Mouse (Mus musculus) spleen, adult 18-20 months (tissue): ENCODE measurements around the gene Hacl1.

Experiments
- DNase-seq, 2 experiments: peaks; one replicate each; pipeline ENCODE4 v3.0.0; 2022; ENCODE audit warnings: mixed read lengths in 2 of 2

The Hacl1 gene

DNA sequence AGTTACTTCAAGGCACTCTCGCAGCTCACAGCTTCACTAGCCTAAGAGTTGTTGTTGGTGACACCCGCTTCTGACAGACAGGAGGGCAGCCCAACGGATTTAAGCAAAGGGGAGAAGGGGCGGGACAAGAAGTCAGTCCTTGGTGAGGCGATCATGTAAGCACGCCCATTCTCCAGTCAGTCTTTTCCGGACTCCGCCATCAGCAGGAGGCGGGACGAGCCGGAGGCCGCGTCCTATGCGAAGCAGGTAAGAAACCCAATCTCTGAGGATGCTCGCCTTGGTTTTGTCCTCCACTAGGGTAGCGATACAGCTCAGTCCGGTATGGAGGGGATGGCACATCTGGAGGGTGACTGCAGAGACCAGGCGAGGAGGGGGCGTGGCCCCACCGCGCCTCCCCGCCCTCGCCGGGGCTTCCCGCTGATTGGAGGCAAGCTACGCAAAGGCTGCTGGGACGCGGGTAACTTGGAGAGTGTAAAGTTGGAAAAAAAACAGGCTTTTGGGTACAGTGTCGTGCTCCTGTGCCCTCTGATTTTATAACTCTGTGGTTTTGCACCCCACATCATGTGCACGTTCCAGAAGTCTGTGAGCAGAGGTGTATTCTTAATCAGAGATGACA lies at the start of gene Hacl1, which contains the start of gene Btd:
Gene Hacl1 (minus strand): TSS at position 397 of the 616 bp plus-strand sequence.
Gene Btd (plus strand): TSS at position 139 of the 616 bp plus-strand sequence.
- peak; percentile 78 to 79 for DNase-seq

DNA sequence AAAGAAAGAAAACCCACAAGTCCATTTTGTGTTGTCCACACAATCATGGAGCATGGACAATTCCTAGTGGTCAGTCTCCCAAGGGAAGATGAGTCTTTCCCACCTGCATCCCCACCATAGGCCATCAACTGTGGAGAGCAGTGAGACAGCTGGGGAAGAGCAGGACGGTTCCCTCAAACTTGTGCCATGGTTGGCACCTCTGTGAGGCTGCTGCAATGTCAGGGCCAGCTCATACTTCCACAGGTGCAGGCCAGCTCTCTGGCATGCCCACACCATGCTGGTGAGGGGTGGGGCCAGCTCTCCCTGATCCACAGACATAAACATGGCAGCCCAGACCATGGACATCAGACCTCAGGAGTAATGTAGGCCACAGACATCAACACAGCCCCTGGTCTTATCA lies 45.1 kb upstream of the Hacl1 start:
- DNase-seq: no peak

DNA sequence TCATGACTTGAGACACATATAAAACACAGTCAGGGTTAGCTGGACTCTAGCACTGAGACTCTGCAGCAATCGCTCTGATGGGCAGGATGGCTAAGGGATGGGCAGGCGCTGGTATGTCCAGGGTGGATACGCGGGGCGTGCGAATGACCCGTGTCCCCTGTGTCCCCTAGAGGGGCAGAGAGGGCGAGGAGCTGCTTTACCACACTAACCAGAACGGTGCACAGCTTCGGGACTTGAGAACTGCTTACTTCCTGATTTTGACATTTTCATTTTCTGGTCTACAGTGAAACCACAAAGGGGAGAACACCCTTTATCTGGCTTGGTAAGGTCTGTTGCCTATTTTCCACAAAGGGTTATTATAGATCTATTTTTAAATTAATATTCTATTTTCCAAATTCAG lies 44.6 kb upstream of the Hacl1 start:
- peak; percentile 56 to 64 for DNase-seq

DNA sequence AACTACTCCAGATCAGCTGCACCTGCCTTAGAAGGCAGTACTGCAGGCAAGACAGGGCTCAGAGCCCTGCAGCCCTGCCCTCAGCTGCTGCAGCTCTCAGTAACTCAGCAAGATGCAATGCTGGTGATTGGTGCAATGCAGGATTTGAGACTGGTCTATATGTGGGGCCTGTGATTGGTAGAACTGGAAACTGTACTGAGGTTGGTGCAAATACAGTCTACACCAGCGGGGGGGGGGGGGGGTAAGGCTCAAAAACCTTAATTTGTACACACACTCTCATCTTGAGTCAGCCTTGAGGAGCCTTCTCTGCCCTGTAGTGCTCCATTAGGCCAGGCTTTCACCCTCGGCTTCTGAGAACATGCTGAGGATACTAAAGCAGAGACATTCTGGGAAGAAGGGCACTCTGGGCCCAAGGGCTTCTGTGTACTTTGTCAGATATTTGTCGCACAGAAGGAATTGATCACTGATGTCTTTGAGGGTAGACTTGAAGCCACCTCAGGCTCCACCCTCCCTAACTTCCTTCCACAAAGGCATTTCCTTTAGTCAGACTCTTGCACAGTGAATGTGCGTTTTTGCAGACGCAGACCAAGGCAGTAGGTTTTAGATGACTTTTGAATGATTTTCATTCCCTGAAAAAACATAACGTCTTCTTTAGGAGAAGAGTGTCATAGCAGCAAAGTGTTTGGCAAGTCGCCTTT lies 43.4 kb upstream of the Hacl1 start:
- no peak for DNase-seq

DNA sequence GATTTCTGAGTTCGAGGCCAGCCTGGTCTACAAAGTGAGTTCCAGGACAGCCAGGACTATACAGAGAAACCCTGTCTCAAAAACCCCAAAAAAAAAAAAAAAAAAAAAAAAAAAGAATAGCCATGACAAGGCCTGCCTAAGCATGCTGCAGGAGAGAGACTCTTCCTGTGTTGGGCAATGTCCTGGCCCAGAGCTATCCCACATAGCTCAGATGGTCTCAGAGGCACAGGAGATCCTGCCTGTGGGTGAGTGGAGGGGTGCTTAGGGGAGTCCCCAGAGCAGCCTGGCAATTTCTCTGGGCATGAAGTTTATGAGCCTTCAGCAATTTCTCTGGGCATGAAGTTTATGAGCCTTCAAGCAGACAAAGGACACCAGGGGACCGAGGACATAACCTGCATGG lies 42.5 kb upstream of the Hacl1 start:
- DNase-seq: no peak

DNA sequence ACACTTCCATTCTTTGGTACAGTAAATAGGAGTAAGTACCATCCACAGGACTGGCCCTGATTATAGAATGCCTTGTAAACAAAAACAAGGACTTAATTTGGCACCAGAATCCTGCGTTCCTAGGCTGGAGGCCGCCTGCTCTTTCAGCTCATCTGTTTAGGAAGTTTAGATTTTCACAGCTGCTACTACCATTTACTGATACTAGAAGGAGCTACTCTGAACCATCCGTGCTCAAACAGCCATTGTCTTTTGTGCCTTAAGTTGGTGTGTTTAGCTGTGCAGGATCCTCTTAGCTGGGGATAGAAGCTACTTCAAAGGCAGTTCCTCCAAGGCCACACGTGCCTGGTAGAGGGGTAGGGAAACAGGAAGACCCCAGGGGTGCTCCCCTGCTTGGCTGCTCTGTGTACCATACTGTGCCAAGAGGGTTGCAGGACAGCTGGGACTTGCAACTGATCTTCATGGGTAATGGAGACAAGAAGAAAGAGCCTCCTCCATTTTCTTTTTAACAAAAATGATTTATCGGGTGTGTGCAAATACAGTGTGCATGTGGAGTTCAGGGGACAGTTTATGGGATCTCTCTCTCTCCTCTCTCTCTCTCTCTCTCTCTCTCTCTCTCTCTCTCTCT lies 41.0 kb upstream of the Hacl1 start:
- DNase-seq: no peak

DNA sequence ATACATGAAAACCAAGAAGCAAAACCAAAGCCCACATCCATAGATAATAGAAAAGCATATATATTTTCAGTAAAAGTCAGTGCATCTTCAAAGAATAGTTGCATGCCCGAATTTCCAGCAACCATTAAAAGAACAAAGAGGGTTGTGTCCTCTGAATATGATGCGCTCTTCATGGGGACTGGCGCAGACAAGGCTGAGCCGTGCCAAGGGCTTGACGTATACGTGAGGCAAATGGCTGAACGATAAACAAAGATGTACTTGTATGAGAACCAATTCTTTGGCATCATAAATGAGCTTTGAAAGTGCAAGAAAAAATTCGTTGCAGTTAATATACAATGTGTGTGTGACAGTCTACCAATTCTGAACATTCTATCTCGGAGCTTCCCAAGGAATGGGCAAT lies 40.2 kb upstream of the Hacl1 start:
- no peak for DNase-seq

DNA sequence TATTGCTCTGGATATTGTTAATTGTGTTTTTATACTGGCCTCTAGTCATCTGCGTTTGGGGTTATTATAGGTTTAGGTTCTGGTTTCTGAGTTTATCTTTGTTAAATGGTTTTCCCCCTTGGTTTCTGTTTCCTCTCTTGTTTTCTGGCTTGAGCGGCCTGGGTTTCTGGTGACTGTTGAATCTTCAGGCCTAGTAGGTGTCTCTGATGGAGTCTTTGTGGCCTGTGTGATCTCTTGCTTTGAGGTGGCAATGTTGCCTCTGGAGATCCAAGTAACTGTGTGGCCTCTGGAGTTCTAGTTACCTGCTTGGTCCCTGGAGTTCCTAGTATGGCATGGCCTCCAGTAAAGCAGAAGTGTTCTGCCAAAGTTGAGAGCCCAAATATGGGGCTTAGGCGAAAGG lies 39.6 kb upstream of the Hacl1 start:
- peak in 1 of 2 experiments; percentile 20 for DNase-seq

DNA sequence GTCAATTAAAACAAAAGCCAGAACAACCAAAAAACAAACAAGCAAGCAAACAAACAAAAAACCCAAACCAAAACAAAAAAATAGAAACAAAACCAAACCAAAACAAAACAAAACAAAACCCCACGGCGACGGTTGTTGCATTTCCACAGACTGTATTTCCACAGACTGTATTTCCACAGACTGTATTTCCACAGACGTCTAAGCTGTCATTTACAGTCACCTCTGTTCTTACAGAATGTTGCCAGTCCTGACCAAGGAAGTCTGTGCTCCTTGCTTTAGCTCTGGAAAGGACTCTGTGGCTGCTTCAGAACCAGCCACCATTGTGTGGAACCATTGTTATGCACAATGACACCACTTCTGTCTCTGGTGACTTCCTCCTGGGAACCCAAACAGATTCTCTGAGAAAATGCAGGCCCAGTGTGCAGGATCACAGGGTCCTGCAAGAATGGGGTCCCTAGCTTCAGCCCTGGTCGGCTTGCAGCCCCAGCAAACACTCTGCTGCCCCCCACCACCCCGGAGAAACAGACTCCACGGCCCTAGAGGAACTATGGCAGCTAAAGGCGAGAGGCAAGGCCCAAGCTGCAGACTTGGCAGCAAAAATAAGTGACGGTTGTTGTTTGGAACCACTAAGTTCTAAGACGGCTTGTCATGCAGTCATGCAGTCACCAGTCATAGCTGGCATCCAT lies 30.7 kb upstream of the Hacl1 start:
- no peak for DNase-seq

DNA sequence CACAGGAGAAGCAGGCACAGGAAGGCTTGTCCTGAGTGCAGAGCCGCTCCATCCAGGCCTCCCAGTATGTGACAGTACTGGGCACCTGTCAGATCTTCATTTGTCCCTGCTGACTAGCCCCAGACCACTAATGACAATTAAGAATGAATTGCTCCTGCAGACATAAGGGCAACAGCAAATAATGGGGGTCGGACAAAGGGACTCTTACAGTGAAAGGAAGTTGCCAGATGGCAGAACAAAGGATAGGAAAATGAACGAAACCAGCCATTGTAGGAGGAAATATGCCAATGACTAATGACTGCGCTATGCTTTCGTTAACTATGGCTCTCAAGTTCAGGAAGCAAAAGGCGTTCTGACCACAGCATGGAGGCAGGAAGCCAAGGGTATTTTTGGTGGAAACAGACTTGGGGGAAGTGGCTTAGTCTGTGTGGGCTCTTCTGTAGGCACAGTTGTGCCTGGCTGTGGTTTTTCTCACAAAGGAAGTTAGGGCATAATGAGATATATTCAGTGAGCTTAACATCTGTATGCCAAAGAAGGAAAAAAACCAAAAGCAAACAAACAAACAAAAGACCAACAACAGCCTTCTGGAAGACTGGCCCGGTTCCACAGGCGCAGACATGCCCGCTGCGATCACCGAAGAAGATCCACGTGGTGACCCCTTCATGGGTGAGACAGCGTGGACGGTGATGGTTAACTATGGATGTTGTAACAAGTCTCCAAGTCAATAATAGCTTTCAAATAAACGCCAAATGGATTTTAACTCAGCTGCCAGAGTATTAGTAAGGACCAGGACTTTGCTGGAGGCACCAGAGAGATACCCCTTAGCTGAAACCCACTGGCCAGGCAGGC lies 28.8 kb upstream of the Hacl1 start:
- peak in 1 of 2 experiments; percentile 44 for DNase-seq

DNA sequence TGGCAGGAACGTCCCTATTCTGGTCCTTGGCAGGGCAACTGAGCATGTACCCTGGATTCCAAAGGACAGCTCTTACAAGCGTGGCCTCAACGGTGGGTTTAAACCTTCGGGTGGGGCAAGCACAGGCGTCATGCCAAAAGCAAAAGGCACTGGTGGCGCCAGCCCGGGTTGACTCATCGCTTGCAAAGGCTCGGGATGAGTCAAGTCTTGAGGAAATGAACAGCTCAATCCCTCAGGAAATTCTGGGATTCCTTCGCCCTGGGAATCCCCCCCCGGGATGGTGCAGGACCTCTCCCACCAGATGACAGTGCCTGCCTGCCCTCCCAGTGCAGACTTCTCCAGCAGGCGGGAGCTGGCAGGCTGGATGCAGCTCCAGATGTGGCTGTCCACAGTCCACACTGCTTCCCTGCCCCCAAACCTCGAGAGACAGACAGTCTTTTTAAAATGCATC lies 28.1 kb upstream of the Hacl1 start:
- peak in 1 of 2 experiments; percentile 39 for DNase-seq

DNA sequence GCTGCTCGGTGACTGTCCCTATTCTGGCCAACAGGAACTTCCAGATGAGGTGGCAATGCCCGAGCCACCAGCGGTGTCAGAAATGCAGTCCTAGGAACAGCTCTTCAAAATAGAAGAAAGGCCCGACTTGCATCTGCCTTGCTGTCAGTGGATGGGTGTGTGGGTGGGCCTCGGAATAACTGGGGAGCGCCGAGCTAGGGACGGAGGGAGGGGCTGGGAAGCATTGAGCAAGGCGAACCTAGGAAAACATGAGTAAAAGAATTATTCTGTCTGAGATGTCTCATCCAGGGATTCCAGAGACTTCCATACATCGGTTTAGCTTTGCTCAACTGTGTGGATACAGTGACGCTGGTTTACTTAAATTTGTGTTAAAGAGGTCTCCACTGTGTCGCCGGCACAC lies 27.2 kb upstream of the Hacl1 start:
- DNase-seq: no peak

DNA sequence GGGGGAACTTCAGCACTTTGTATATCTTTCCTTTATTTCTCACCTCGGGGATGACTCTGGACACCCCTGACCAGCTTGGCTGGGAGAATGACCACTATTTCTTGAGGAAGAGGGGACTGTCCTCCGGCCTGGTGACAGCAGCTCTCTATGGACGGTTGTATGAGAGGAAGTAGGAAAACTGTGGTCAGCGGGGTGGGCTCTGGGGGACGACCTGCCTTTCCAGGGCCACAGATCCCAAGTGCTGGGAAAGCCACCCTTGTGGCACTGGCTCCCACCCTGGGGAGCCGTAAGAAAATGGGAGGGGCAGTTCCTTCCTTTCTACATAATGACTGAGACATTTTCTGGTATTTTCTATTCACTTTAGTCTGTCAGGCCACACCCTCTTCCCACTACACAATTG lies 26.7 kb upstream of the Hacl1 start:
- no peak for DNase-seq

DNA sequence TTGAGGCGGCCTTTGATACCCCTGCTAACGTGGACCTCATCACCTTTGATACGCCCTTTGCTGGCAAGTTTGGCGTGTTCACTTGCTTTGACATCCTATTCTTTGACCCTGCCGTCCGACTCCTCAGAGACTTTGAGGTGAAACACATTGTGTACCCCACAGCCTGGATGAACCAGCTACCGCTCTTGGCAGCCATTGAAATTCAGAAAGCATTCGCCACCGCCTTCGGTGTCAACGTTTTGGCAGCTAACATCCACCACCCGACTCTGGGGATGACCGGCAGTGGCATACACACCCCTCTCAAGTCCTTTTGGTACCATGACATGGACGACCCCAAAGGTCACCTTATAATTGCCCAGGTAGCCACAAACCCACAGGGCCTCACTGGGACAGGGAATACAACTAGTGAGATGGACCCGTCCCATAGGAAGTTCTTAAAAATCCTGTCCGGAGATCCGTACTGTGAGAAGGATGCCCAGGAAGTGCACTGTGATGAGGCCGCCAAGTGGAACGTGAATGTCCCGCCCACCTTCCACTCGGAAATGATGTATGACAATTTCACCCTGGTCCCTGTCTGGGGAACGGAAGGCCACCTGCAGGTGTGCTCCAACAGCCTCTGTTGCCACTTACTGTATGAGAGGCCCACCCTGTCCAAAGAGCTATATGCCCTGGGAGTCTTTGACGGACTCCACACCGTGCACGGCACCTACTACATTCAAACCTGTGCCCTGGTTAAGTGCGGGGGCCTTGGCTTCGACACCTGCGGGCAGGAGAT lies 26.0 kb upstream of the Hacl1 start:
- peak in 1 of 2 experiments; percentile 32 for DNase-seq

DNA sequence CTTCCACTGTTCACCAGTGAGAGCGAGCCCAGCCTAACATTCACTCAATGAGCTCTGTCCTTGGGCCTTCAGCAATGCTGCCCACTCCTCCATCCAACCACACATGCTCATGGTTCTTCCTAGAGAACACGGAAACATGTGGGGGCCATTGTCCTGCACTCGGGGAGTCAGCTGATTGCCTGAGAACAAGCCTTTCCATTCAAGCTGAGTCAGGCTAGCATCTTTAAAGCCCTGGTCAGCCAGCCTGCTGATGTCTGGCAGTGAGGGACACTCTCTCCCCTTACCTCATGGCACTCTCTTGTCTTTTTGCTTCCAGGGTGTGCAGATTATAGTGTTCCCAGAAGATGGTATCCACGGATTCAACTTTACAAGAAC lies 24.5 kb upstream of the Hacl1 start:
- no peak for DNase-seq

DNA sequence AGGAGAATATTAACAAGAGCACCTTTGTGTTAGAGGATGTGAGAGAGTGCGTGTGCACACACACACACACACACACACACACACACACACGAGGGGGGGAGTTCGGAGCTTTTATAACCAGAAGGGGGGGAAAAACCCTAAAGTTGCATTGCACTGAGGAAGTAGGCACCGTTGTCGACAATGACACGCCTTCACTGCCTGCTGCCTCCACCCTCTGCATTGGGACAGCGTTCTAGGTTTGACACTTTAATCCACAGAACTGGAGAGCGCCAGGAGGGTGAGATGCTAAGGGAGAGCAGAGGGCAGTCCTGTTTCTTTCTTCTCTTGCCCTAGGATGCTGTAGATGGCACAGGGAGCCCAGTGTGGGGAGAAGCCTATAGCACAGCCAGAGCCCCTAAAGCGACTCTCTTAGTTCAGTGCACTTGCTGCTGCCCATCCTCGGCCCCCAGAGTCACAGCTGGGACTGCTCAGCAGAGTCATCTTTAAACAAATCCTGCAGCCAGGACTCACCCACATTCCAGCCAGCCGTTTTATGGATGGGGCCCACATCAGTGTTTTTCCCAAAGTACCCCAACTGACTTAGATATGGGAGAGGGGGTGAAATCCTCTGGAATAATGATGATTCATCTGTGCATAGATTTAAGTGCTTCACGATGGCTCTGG lies 23.9 kb upstream of the Hacl1 start:
- peak; percentile 55 to 58 for DNase-seq

DNA sequence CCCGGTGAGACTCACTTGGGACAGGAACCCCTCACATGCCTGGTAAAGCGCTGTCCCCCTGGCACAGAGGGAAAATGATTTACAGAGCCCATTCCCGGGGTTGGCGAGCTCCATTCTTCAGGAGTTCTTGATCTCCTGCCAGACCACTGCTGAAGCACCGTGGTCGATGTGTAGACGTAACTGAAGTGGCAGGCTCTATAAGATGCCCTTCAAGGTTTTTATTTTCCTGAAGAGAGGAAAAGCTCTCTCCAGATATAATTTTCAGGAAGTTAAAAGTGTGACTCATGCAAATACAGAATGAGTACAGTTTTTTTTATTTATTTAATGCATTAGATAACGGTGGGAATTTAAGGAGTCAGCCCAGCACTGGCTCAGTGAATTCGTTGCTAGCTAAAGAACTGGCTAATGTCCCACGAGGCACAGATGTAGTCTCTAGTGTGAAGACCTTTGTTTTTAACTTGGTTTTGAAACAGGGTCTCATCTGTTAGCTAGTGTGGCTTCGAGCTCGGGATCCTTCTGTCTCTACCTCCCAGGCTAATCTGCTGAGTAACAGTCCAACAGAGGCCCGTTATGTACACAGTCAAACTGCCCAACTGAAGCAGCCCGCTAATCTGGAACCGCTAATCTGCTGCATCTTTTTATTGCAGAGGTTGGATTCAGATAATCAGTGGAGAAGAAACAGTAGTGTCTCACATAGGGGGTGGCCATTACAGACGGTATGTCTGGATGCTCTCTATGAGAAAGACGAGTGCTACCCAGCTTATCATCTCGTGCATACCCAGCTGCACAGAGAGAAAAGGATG lies 23.2 kb upstream of the Hacl1 start:
- no peak for DNase-seq

DNA sequence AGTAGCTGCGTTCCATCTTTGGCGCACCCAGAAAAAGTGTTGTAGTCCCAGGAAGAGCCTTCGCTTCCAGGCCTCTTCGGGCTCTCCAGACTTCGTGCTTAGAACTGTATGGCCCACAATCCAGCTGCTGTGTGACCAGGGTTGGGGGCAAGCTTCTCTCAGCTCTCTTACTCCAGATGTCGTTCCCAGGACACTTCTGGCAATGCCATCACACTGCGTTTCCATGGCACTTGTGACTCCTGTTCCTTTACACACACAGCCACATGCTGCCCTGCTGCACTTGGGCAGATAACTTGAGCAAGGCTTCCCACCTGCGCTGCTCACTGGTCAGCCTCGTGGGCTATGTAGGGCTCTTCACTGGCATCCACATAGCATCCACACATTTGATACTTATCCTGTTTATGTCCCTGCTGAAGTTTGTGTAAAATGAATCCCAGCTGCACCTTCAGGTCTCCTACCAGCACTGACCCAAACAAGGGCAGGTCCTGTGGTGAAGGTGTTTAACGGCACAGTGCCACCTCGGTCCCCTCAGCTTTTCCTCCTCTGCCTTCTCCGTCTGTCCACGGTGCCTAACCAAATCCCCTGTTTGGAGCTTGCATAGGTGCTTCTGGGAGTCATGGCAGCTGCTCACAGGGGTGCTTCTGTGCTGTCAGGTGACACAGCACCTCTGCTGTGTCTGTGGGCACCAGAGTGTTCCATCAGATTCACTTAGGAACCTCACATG lies 22.5 kb upstream of the Hacl1 start:
- DNase-seq: no peak

DNA sequence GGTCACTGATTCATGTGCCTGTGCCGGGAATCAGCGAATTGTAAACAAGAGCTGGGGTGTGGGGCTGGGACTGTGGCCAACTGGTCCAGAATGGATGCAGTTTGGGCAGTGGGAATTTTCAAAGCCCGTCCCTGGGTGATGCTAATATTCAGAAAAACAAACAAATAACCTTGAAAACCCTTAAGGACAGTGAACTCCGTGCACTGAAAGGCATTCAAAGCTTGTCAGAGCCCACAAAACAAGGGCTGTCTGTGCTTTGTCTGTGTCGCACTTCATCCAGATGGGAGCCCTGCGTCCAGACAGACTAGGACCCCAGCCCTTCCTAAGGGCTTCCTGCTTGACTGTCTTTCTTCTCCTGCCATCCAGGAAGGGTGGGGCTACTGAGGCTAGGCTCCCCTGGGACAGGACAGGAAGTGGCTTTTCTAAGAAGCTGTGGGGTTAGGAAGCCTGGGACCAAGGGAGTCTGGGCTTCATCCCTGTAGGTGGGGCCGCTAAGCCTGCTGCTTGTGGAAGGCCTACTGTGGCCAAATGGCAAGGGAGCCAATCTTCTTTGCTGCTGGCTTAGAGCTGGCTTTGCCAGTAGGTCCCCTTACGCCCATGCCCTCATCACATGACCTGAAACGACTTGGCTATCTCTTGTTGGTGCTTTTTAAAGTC lies 21.6 kb upstream of the Hacl1 start:
- DNase-seq: peak; percentile 56 to 57
